Comparison of ENCODE assay signal across 28 mouse cellular contexts in genomic region chr3:108853266-108853665, GRCm38 (mm10). TPM values are rescaled to one million over a fixed set of nuclear protein-coding genes. Genes with fewer than 3 reads are reported as not detected.
"Had no signal": no experiment of that assay in that cellular context is flagged by ENCODE, and none has a peak within 500 bp of the region (broad histone marks: within the 10 kb centered on the region; RNA-seq: fewer than 3 reads in every experiment).

No protein-coding gene starts in this region.

- H3K9ac ChIP-seq: heart, embryonic 12.5 days; hindbrain, embryonic 12.5 days; hindbrain, embryonic 14.5 days; intestine, embryonic 15.5 days; limb, embryonic 13.5 days; limb, embryonic 15.5 days; liver, embryonic 12.5 days; liver, embryonic 14.5 days had no signal

- H3K27me3 ChIP-seq: heart, embryonic 12.5 days; hindbrain, embryonic 12.5 days; intestine, embryonic 15.5 days; limb, embryonic 13.5 days; limb, embryonic 15.5 days; liver, embryonic 12.5 days had no signal

- H3K4me2 ChIP-seq: heart, embryonic 12.5 days; hindbrain, embryonic 12.5 days; hindbrain, embryonic 14.5 days; intestine, embryonic 15.5 days; limb, embryonic 13.5 days; limb, embryonic 15.5 days; liver, embryonic 12.5 days had no signal

- H3K36me3 ChIP-seq: heart, embryonic 10.5 days; heart, embryonic 12.5 days; hindbrain, embryonic 10.5 days; hindbrain, embryonic 12.5 days; intestine, embryonic 15.5 days; limb, embryonic 13.5 days; limb, embryonic 15.5 days; liver, embryonic 12.5 days had no signal

- H3K27ac ChIP-seq: heart, embryonic 10.5 days; hindbrain, embryonic 10.5 days; hindbrain, embryonic 12.5 days; hindbrain, embryonic 14.5 days; intestine, embryonic 15.5 days; left cerebral cortex, adult 2 months; limb, embryonic 13.5 days; limb, embryonic 15.5 days; liver, embryonic 12.5 days; liver, embryonic 14.5 days had no signal

- H3K9me3 ChIP-seq: heart, embryonic 10.5 days; heart, embryonic 12.5 days; hindbrain, embryonic 10.5 days; hindbrain, embryonic 12.5 days; intestine, embryonic 15.5 days; limb, embryonic 13.5 days; limb, embryonic 15.5 days; liver, embryonic 12.5 days had no signal

- H3K4me3 ChIP-seq: heart, embryonic 10.5 days; heart, embryonic 12.5 days; hindbrain, embryonic 10.5 days; hindbrain, embryonic 12.5 days; intestine, embryonic 15.5 days; left cerebral cortex, adult 2 months; limb, embryonic 13.5 days; limb, embryonic 15.5 days; liver, embryonic 12.5 days had no signal

- DNase-seq: gastrocnemius, postnatal 14 days; heart, adult 18-20 months; heart, postnatal 10 days; heart, postnatal 4 days; kidney, adult 18-20 months; kidney, adult 8-10 months; kidney, postnatal 10 days; kidney, postnatal 25 days; kidney, postnatal 4 days had no signal

- ATAC-seq: hindbrain, embryonic 16.5 days; inflammation-experienced regulatory T-cells, adult 6 months; intestine, embryonic 15.5 days; intestine, postnatal 0 days; liver, embryonic 12.5 days had no signal

RNA-seq across cellular contexts. Expression of gene Fndc7, which starts 36.5 kb away (rescaled TPM):
- total RNA-seq: gastrocnemius, adult 8-10 months; left cerebral cortex, postnatal 36 days had no signal
- polyA plus RNA-seq: hindbrain, embryonic 14.5 days; kidney, embryonic 14.5 days; kidney, embryonic 16.5 days; limb, embryonic 11.5 days; liver, embryonic 14.5 days had no signal
